Mouse (Mus musculus): Measurements from ENCODE around the gene Arid5b.

GRCm38 (mm10) chr10:68148495-68148894, 130.0 kb downstream of the Arid5b start:
- TF ChIP-seq POLR2A (IDR thresholded peaks at IDR 0.05; ENCODE audit: control insufficient read depth, extremely low read depth, insufficient read depth, low read length, poor library complexity) (no peak), CTCF (IDR thresholded peaks at IDR 0.05; ENCODE audit: borderline replicate concordance, control insufficient read depth, extremely low read depth, insufficient read depth, low read length, poor library complexity) (no peak)
